Mouse (Mus musculus) spleen, adult 2 months (tissue): ENCODE measurements at regions not wholly inside any gene's neighbourhood (a gene's known extent, or its start where the extent isn't known, plus 50 kb on each side); places are given as distances from the start of the nearest gene placed in this dataset.

Experiments used
- CTCF ChIP-seq: fragments of 200-500 bp; IDR thresholded peaks from 2 replicates; pipeline ENCODE4 v1.5.1; 2011; ENCODE audit warnings: mild to moderate bottlenecking, inconsistent platforms; ENCODE audit not compliant: insufficient read depth, insufficient read length, insufficient replicate concordance; ENCODE audit errors: extremely low read depth
- POLR2A ChIP-seq: fragments of 200-500 bp; IDR thresholded peaks from 2 replicates; pipeline ENCODE4 v1.6.1; 2011; ENCODE audit warnings: low read depth, low read length, inconsistent platforms

DNA sequence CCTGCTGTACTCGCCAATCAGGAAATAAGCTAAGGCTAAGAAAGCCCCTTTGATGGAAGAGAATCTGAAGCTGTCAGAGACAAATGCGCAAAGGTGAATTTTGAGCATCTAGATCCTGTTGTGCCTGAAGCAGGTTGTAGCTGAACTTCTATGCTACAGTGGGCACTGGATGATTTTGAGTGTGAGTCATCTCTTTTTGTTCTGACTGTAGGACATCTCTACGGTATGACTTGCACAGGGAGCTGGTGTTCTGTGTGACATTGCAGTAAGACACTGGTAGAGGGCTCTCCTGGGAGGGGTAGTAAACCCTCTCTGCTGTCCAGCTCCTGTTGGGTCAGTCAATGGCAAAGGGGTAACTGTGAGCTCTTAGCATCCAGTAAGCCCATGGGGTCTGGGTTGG, 71.4 kb upstream of the Rbpj start:
- TF ChIP-seq POLR2A (no peak), CTCF (no peak)
